Mouse (Mus musculus) hindbrain, embryonic 13.5 days (tissue): ENCODE results near the gene C1rb. TPM values are rescaled to one million over a fixed set of nuclear protein-coding genes. Genes with fewer than 3 reads are reported as not detected.

Experiments used
- ATAC-seq: fragments of 200-750 bp; cut with Nextera tagmentation; 2 replicates; pipeline ENCODE4 v1.8.0; 2017; ENCODE audit warnings: moderate TSS enrichment; ENCODE audit not compliant: low FRiP score
- H3K27ac ChIP-seq: fragments of 300-500 bp; sonication (generic); 2 replicates; pipeline ENCODE4 v1.5.1; 2015; ENCODE audit warnings: inconsistent platforms, mild to moderate bottlenecking, moderate library complexity
- H3K27me3 ChIP-seq: fragments of 300-500 bp; sonication (generic); 2 replicates; pipeline ENCODE4 v1.6.1; 2015; ENCODE audit warnings: mild to moderate bottlenecking, inconsistent platforms
- H3K36me3 ChIP-seq: fragments of 300-500 bp; sonication (generic); 2 replicates; pipeline ENCODE4 v1.6.1; 2015; ENCODE audit warnings: mild to moderate bottlenecking, inconsistent platforms
- H3K4me1 ChIP-seq: fragments of 300-500 bp; sonication (generic); replicated peaks from 2 replicates; pipeline ENCODE4 v1.6.1; 2015; ENCODE audit warnings: inconsistent platforms
- H3K4me2 ChIP-seq: fragments of 300-500 bp; sonication (generic); 2 replicates; pipeline ENCODE4 v1.6.1; 2015; ENCODE audit warnings: inconsistent platforms, mild to moderate bottlenecking, moderate library complexity
- H3K4me3 ChIP-seq: fragments of 300-500 bp; sonication (generic); 2 replicates; pipeline ENCODE4 v1.5.1; 2015; ENCODE audit warnings: mild to moderate bottlenecking, inconsistent platforms
- H3K9ac ChIP-seq: fragments of 300-500 bp; sonication (generic); 2 replicates; pipeline ENCODE4 v1.6.1; 2015; ENCODE audit warnings: mild to moderate bottlenecking, inconsistent platforms
- H3K9me3 ChIP-seq: fragments of 300-500 bp; sonication (generic); 2 replicates; pipeline ENCODE4 v1.6.1; 2016; ENCODE audit warnings: inconsistent platforms
- WGBS: fragments of 180-500 bp; shearing (Covaris S2); methylation state at CpG from one replicate; pipeline ENCODE4 v1.1.7; 2015; 5-methylcytosine and 5-hydroxymethylcytosine counted together
- polyA plus RNA-seq: library from polyadenylated mRNA; unstranded; fragments of >200 nt; fragmentation: Nextera tagmentation; extraction: Ambion mirVana; gene quantifications from 2 replicates; pipeline ENCODE4 v1.2.1, GENCODE M21; 2015

C1rb gene
- polyA plus RNA-seq, 1 experiment from 2014 or later, result not detected

- no peak overlapping the region for H3K4me2 ChIP-seq
- no peak for ATAC-seq
- H3K9me3 ChIP-seq, result no peaks in the 10 kb centered on the region
- WGBS, result 84% methylated on average over 4 of the region's 4 CpGs
- H3K4me3 ChIP-seq, result no peak overlapping the region
- no peaks in the 10 kb centered on the region for H3K36me3 ChIP-seq
- no peak overlapping the region for H3K27ac ChIP-seq
- no peak overlapping the region for H3K9ac ChIP-seq
- no peaks in the 10 kb centered on the region for H3K4me1 ChIP-seq
- H3K27me3 ChIP-seq, result no peaks in the 10 kb centered on the region
These were observed 60.7 kb downstream of the C1rb start for GRCm38 (mm10) chr6:124630763-124631162.

Other genes starting within 250 kb of the C1rb start
- gene Pex5, start 155.2 kb upstream of the C1rb start, polyA plus RNA-seq, result 70.5 TPM in 2 replicates
- 73.7 and 80.0 TPM in 2 replicates for gene Clstn3, start 105.5 kb upstream of the C1rb start, polyA plus RNA-seq
- gene C1rl, start 77.2 kb upstream of the C1rb start, polyA plus RNA-seq, result 0.32 TPM in 2 replicates
- gene C1ra, start 57.9 kb upstream of the C1rb start, polyA plus RNA-seq, result 0.10 and 0.25 TPM in 2 replicates
- gene C1s1, start 27.9 kb upstream of the C1rb start, polyA plus RNA-seq, result 0.52 and 1.1 TPM in 2 replicates
- 0.06 and 0.16 TPM in 2 replicates for gene C1s2, start 65.8 kb downstream of the C1rb start, polyA plus RNA-seq
- gene Lpcat3, start 92.7 kb downstream of the C1rb start, polyA plus RNA-seq, result 38.5 and 52.2 TPM in 2 replicates
- 111 and 118 TPM in 2 replicates for gene Emg1, start 141.9 kb downstream of the C1rb start, polyA plus RNA-seq
- gene Phb2, start 142.0 kb downstream of the C1rb start, polyA plus RNA-seq, result 254 and 257 TPM in 2 replicates
- 5.0 and 5.9 TPM in 2 replicates for gene Ptpn6, start 168.4 kb downstream of the C1rb start, polyA plus RNA-seq
- gene Grcc10, start 171.1 kb downstream of the C1rb start, polyA plus RNA-seq, result 670 and 677 TPM in 2 replicates
- gene Gm45234, start 185.7 kb downstream of the C1rb start, polyA plus RNA-seq, result not detected in 2 replicates
- gene Atn1, start 186.2 kb downstream of the C1rb start, polyA plus RNA-seq, result 21.6 and 22.7 TPM in 2 replicates
- 53.2 and 58.7 TPM in 2 replicates for gene Eno2, start 199.4 kb downstream of the C1rb start, polyA plus RNA-seq
- gene Lrrc23, start 209.4 kb downstream of the C1rb start, polyA plus RNA-seq, result 4.0 and 6.3 TPM in 2 replicates
- 7.8 and 8.4 TPM in 2 replicates for gene Spsb2, start 238.4 kb downstream of the C1rb start, polyA plus RNA-seq
- 361 and 374 TPM in 2 replicates for gene Tpi1, start 244.0 kb downstream of the C1rb start, polyA plus RNA-seq